Mouse (Mus musculus): ENCODE results near the gene Acot12. TPM values are rescaled to one million over a fixed set of nuclear protein-coding genes. Genes with fewer than 3 reads are reported as not detected.
A peak's percentile ranks its signal among the peaks of the same experiment; 100 is the strongest.

Gene Acot12
- polyA plus RNA-seq, 1 experiment from 2014 or later: not detected

DNA sequence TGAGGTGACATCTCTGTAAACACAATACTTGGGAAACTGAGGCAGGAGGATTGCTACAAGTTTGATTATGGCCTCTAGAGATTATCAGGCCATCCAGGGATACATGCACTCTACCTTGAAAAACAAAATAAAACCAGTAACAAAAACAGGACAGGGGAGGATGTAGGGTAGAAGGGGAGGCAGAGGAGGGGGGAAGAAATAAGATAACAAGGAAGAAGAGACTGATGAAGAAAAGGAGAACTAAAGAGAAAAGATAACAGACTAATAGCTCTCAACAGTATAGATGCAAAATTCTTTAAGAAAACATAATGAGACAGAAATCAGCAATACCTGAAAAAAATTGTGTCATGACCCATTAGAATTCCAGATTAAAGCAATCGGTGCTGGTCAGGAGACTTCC lies 4.1 kb upstream of the Acot12 start:
- H3K4me3 ChIP-seq: no peak overlapping the region
- H3K27me3 ChIP-seq: peaks cover 14% of the 10 kb centered on the region
- H3K9me3 ChIP-seq: no peaks in the 10 kb centered on the region
- H3K36me3 ChIP-seq: no peaks in the 10 kb centered on the region
- H3K9ac ChIP-seq: no peak overlapping the region
- WGBS: 95% methylated on average over 1 of the region's 1 CpGs
- no peak overlapping the region for H3K27ac ChIP-seq (replicated peaks)
- H3K4me2 ChIP-seq: no peak overlapping the region
- H3K4me1 ChIP-seq (replicated peaks): peaks cover 10% of the 10 kb centered on the region
- no peak for ATAC-seq (ENCODE audit: low read depth)

GRCm38 (mm10) chr13:91740851-91741250 lies 461 bp upstream of the Acot12 start:
- Histone ChIP-seq H3K9me3 (no peaks in the 10 kb centered on the region), H3K27ac (replicated peaks) (no peak overlapping the region), H3K4me2 (peak overlapping the region; percentile 83), H3K36me3 (no peaks in the 10 kb centered on the region), H3K9ac (peak overlapping the region; percentile 68; the same call in 1 of the 2 replicates), H3K4me3 (peak overlapping the region; percentile 43), H3K4me1 (replicated peaks) (peaks cover 10% of the 10 kb centered on the region), H3K27me3 (peaks cover 15% of the 10 kb centered on the region)
- 66% methylated on average over 6 of the region's 6 CpGs for WGBS
- ATAC-seq (ENCODE audit: low read depth): no peak

DNA sequence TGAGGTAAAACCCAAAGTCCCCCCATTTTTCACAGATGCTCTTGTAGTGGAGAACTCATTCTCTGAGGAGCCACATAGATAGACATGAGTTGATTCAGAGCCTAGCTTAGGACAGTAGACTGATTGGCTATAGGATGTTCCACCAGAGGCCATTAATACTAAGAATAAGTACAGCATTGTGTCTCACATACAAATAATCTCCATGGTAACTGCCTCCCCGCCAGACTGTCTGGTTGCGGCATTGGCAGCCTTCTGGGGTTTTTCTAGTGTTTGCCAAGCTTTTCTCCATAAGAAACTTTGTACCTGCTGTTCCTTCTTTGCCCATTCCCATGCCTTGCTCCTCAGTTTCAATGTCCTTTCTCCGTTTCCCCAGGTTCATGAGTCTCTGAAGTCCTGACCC lies 1.9 kb downstream of the Acot12 start:
- WGBS: 83% methylated on average over 3 of the region's 3 CpGs
- H3K27ac ChIP-seq (replicated peaks): no peak overlapping the region
- no peaks in the 10 kb centered on the region for H3K9me3 ChIP-seq
- H3K36me3 ChIP-seq: no peaks in the 10 kb centered on the region
- no peak overlapping the region for H3K9ac ChIP-seq
- peaks cover 10% of the 10 kb centered on the region for H3K4me1 ChIP-seq (replicated peaks)
- no peak; the same call in 1 of the 2 replicates for ATAC-seq (ENCODE audit: low read depth)
- no peak overlapping the region for H3K4me2 ChIP-seq
- H3K27me3 ChIP-seq: peaks cover 15% of the 10 kb centered on the region
- H3K4me3 ChIP-seq: no peak overlapping the region

DNA sequence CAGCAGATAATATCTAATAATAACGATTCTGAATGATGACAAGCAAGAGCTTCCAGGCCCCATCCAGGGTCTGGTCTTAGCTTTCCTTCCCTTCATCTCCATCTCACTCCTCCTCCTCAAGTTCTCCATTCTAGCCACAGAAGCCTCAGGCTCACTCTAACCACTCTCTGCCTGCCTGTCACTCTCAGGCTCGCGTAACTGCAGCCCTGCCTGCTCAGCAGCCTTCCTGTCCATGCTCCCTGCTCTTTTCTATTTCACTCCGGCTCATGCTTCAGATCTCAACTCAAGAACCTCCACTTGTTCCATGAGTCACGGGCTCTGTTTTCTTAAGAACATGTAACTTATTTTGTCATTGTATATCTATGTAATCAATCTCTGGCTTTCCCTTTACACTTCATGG lies 5.2 kb downstream of the Acot12 start:
- no peak overlapping the region for H3K4me3 ChIP-seq
- H3K4me1 ChIP-seq (replicated peaks): peaks cover 6% of the 10 kb centered on the region
- no peaks in the 10 kb centered on the region for H3K9me3 ChIP-seq
- WGBS: 85% methylated on average over 5 of the region's 5 CpGs
- no peak overlapping the region for H3K4me2 ChIP-seq
- H3K9ac ChIP-seq: no peak overlapping the region
- no peaks in the 10 kb centered on the region for H3K36me3 ChIP-seq
- no peak for ATAC-seq (ENCODE audit: low read depth)
- H3K27me3 ChIP-seq: peaks cover 7% of the 10 kb centered on the region; the same call in 1 of the 2 replicates
- H3K27ac ChIP-seq (replicated peaks): no peak overlapping the region

GRCm38 (mm10) chr13:91748401-91748800 lies 7.1 kb downstream of the Acot12 start:
- H3K9ac ChIP-seq: no peak overlapping the region
- 94% methylated on average over 2 of the region's 2 CpGs for WGBS
- no peaks in the 10 kb centered on the region for H3K4me1 ChIP-seq (replicated peaks)
- ATAC-seq (ENCODE audit: low read depth): no peak
- no peak overlapping the region for H3K4me3 ChIP-seq
- H3K9me3 ChIP-seq: no peaks in the 10 kb centered on the region
- no peak overlapping the region for H3K27ac ChIP-seq (replicated peaks)
- no peak overlapping the region for H3K4me2 ChIP-seq
- no peaks in the 10 kb centered on the region for H3K27me3 ChIP-seq
- H3K36me3 ChIP-seq: no peaks in the 10 kb centered on the region

DNA sequence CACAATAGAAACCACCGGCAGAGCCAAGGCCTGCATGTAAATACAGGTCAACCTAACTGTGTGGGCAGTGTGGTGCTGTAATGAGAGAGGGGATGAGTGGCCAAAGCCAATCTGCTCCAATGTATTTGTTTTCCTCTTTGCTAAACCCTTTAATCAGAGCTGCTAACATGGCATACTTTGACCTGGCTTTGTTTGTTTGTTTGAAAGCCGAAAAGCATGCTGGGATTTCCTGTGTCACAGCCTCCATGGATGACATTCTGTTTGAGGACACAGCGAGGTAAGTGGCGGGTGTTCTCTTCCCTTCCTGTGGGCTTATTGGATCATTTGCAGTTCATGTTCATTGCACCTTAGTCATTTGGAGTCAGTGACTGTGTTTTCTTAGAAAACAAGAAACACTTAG lies 8.7 kb downstream of the Acot12 start:
- no peak overlapping the region for H3K4me2 ChIP-seq
- 81% methylated on average over 4 of the region's 4 CpGs for WGBS
- no peak overlapping the region for H3K27ac ChIP-seq (replicated peaks)
- ATAC-seq (ENCODE audit: low read depth): no peak
- H3K4me1 ChIP-seq (replicated peaks): no peaks in the 10 kb centered on the region
- no peaks in the 10 kb centered on the region for H3K9me3 ChIP-seq
- H3K27me3 ChIP-seq: no peaks in the 10 kb centered on the region
- no peaks in the 10 kb centered on the region for H3K36me3 ChIP-seq
- no peak overlapping the region for H3K4me3 ChIP-seq
- no peak overlapping the region for H3K9ac ChIP-seq

- no peak overlapping the region for H3K4me2 ChIP-seq
- no peaks in the 10 kb centered on the region for H3K36me3 ChIP-seq
- no peak overlapping the region for H3K4me3 ChIP-seq
- no peak for ATAC-seq (ENCODE audit: low read depth)
- H3K27ac ChIP-seq (replicated peaks): no peak overlapping the region
- H3K27me3 ChIP-seq: no peaks in the 10 kb centered on the region
- H3K9me3 ChIP-seq: no peaks in the 10 kb centered on the region
- H3K9ac ChIP-seq: no peak overlapping the region
- H3K4me1 ChIP-seq (replicated peaks): no peaks in the 10 kb centered on the region
- 66% methylated on average over 4 of the region's 4 CpGs for WGBS
These were observed 12.4 kb downstream of the Acot12 start for GRCm38 (mm10) chr13:91753724-91754123.

- no peaks in the 10 kb centered on the region for H3K9me3 ChIP-seq
- no peak overlapping the region for H3K4me2 ChIP-seq
- no peak overlapping the region for H3K4me3 ChIP-seq
- no peaks in the 10 kb centered on the region for H3K36me3 ChIP-seq
- H3K27me3 ChIP-seq: no peaks in the 10 kb centered on the region
- no peak overlapping the region for H3K9ac ChIP-seq
- no peak overlapping the region for H3K27ac ChIP-seq (replicated peaks)
- ATAC-seq (ENCODE audit: low read depth): no peak
- no peaks in the 10 kb centered on the region for H3K4me1 ChIP-seq (replicated peaks)
These were observed 13.4 kb downstream of the Acot12 start for GRCm38 (mm10) chr13:91754762-91755161.

GRCm38 (mm10) chr13:91756230-91756629 lies 14.9 kb downstream of the Acot12 start:
- ATAC-seq (ENCODE audit: low read depth): no peak
- Histone ChIP-seq H3K4me3 (no peak overlapping the region), H3K4me1 (replicated peaks) (no peaks in the 10 kb centered on the region), H3K9me3 (no peaks in the 10 kb centered on the region), H3K27me3 (no peaks in the 10 kb centered on the region), H3K27ac (replicated peaks) (no peak overlapping the region), H3K9ac (no peak overlapping the region), H3K36me3 (no peaks in the 10 kb centered on the region), H3K4me2 (no peak overlapping the region)
- WGBS: 89% methylated on average over 4 of the region's 4 CpGs

DNA sequence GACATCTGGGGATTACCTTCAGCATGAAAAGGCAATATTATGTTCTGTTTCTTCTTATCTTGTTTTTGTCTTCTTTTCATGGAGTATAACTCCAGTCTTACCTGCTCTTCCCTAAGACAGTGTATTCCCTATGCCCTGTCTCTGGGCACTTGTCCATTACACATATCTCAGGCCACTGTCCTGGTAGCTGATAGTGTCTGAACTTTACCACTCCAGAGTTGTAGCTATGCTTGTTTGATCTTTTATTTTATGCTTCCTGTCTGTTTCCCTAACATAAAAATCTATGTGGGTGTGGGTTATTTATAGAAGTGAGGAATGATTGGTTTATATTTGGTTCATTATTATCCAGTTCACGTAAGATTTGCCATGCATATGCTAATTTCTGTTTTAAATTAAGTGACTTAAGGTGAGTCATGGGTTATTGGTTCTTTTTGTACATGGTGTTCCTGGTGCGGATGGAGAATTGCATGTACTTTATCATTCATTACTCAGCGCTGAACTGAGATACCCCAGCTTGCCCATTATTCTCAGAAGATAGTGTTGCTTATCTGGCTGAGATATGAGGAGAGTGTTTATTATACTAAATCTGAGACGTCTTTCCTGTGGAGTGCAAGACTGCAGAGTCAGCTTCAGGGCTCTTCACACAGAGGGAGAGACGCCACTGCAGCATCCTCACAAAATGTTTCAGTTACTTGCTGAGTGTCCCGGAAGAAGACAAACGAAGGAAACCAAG lies 17.2 kb downstream of the Acot12 start:
- H3K27ac ChIP-seq (replicated peaks): no peak overlapping the region
- 85% methylated on average over 7 of the region's 7 CpGs for WGBS

DNA sequence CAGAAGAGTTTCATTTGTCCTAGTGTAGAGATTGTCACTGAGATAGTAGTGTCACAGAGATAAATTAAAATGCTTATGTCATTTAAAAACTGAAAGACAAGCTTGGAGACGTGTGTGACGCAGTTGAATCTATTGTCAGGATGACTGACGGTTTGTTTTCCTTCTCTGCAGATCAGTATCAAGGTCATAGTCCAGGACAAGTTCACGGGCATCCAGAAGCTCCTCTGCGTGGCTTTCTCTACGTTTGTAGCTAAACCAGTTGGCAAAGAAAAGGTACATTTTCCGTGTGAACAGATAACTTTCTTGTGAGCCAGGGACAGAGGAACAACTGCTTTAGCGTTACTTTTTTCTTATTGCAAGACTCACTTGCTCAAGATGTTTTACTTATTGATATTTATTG lies 18.5 kb downstream of the Acot12 start:
- H3K9ac ChIP-seq: no peak overlapping the region

More for the DNA sequence above, 17.2 kb downstream of the Acot12 start:
- Histone ChIP-seq H3K4me1 (replicated peaks) (no peaks in the 10 kb centered on the region), H3K9me3 (no peaks in the 10 kb centered on the region), H3K27me3 (no peaks in the 10 kb centered on the region), H3K9ac (no peak overlapping the region), H3K36me3 (no peaks in the 10 kb centered on the region), H3K4me2 (no peak overlapping the region), H3K4me3 (no peak overlapping the region)
- ATAC-seq (ENCODE audit: low read depth): no peak

DNA sequence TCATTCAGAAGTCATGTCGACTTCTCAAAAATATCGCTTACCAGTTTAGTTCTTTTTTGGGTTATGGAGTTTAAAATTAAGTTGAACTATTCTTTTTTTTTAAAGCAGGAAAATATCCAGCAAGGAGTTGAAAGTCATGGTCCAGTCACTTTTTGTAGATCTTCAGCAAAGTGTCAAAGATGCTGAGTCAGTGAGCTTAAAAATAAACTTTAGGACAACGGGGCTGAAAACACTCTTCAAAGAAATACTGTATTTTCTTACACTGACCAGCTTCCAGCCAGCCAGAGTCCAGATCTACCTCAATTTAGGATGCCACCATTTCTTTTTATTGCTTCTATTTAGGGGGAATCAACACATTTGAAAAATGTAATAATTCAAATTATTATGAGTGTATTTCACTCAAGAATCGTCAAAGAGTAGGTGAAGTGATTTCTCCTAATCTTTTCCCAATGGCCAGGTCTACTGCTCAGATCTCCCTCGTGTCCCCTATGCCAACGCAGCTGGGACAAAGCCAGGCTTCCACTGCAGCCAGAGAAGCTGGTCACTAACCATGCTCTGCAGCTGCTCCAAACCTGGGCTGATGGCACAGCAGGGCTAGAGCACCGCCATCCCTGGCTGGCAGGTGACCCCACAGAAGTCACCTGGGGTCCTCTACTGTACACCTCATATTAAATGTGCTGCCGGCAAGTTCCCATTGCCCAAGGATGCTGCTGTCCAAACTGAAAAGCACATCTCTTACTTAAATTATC lies 19.2 kb downstream of the Acot12 start:
- no peak for ATAC-seq (ENCODE audit: low read depth)
- Histone ChIP-seq H3K27ac (replicated peaks) (no peak overlapping the region), H3K9ac (no peak overlapping the region), H3K4me1 (replicated peaks) (no peaks in the 10 kb centered on the region), H3K36me3 (no peaks in the 10 kb centered on the region), H3K9me3 (no peaks in the 10 kb centered on the region), H3K4me3 (no peak overlapping the region), H3K27me3 (no peaks in the 10 kb centered on the region), H3K4me2 (no peak overlapping the region)
- WGBS: 94% methylated on average over 8 of the region's 8 CpGs

More for the DNA sequence above, 18.5 kb downstream of the Acot12 start:
- no peak for ATAC-seq (ENCODE audit: low read depth)
- Histone ChIP-seq H3K4me1 (replicated peaks) (no peaks in the 10 kb centered on the region), H3K36me3 (no peaks in the 10 kb centered on the region), H3K27ac (replicated peaks) (no peak overlapping the region), H3K4me2 (no peak overlapping the region), H3K27me3 (no peaks in the 10 kb centered on the region), H3K9me3 (no peaks in the 10 kb centered on the region), H3K4me3 (no peak overlapping the region)
- 77% methylated on average over 8 of the region's 8 CpGs for WGBS

All from neural tube, embryonic 13.5 days (tissue).